Mouse (Mus musculus): ENCODE measurements around the gene Pik3cd. TPM values are rescaled to one million over a fixed set of nuclear protein-coding genes. Genes with fewer than 3 reads are reported as not detected.

The Pik3cd gene
- polyA plus RNA-seq, 1 experiment, result 88.3 TPM

GRCm38 (mm10) chr4:149645761-149646160 lies 56.6 kb downstream of the Pik3cd start:
- 87% methylated on average over 9 of the region's 9 CpGs for WGBS
- Histone ChIP-seq H3K4me3 (replicated peaks; ENCODE audit: control insufficient read depth, low read depth, low read length) (no peak overlapping the region), H3K27ac (ENCODE audit: control insufficient read depth, insufficient read depth, low read depth, low read length, poor library complexity) (no peak overlapping the region), H3K4me1 (ENCODE audit: control insufficient read depth, insufficient read depth, low read length) (peaks cover 6% of the 10 kb centered on the region)
- TF ChIP-seq CTCF (IDR thresholded peaks at IDR 0.05; ENCODE audit: control insufficient read depth, insufficient read depth, low read length), result no peak
- no peak for TF ChIP-seq POLR2A (IDR thresholded peaks at IDR 0.05; ENCODE audit: borderline replicate concordance, control insufficient read depth, low read depth, low read length)

- 62% methylated on average over 5 of the region's 5 CpGs for WGBS
- no peak for TF ChIP-seq CTCF (IDR thresholded peaks at IDR 0.05; ENCODE audit: control insufficient read depth, insufficient read depth, low read length)
- TF ChIP-seq POLR2A (IDR thresholded peaks at IDR 0.05; ENCODE audit: borderline replicate concordance, control insufficient read depth, low read depth, low read length), result no peak
- H3K4me1 ChIP-seq (ENCODE audit: control insufficient read depth, insufficient read depth, low read length), result peaks cover 3% of the 10 kb centered on the region; the same call in 1 of the 2 replicates
- no peak overlapping the region for H3K27ac ChIP-seq (ENCODE audit: control insufficient read depth, insufficient read depth, low read depth, low read length, poor library complexity)
- no peak overlapping the region for H3K4me3 ChIP-seq (replicated peaks; ENCODE audit: control insufficient read depth, low read depth, low read length)
Observed at GRCm38 (mm10) chr4:149641956-149642355, 60.4 kb downstream of the Pik3cd start.

- Histone ChIP-seq H3K4me3 (replicated peaks; ENCODE audit: control insufficient read depth, low read depth, low read length) (no peak overlapping the region), H3K27ac (ENCODE audit: control insufficient read depth, insufficient read depth, low read depth, low read length, poor library complexity) (no peak overlapping the region), H3K4me1 (ENCODE audit: control insufficient read depth, insufficient read depth, low read length) (peaks cover 3% of the 10 kb centered on the region; the same call in 1 of the 2 replicates)
- no peak for TF ChIP-seq POLR2A (IDR thresholded peaks at IDR 0.05; ENCODE audit: borderline replicate concordance, control insufficient read depth, low read depth, low read length)
- no peak for TF ChIP-seq CTCF (IDR thresholded peaks at IDR 0.05; ENCODE audit: control insufficient read depth, insufficient read depth, low read length)
- 59% methylated on average over 8 of the region's 8 CpGs for WGBS
Observed at GRCm38 (mm10) chr4:149641400-149641799, 61.0 kb downstream of the Pik3cd start.

- TF ChIP-seq POLR2A (IDR thresholded peaks at IDR 0.05; ENCODE audit: borderline replicate concordance, control insufficient read depth, low read depth, low read length), result no peak
- no peak for TF ChIP-seq CTCF (IDR thresholded peaks at IDR 0.05; ENCODE audit: control insufficient read depth, insufficient read depth, low read length)
- Histone ChIP-seq H3K4me1 (ENCODE audit: control insufficient read depth, insufficient read depth, low read length) (peaks cover 3% of the 10 kb centered on the region; the same call in 1 of the 2 replicates), H3K4me3 (replicated peaks; ENCODE audit: control insufficient read depth, low read depth, low read length) (no peak overlapping the region), H3K27ac (ENCODE audit: control insufficient read depth, insufficient read depth, low read depth, low read length, poor library complexity) (no peak overlapping the region)
- 80% methylated on average over 9 of the region's 9 CpGs for WGBS
Observed at GRCm38 (mm10) chr4:149640831-149641230, 61.5 kb downstream of the Pik3cd start.

GRCm38 (mm10) chr4:149637942-149638341 lies 64.4 kb downstream of the Pik3cd start:
- H3K27ac ChIP-seq (ENCODE audit: control insufficient read depth, insufficient read depth, low read depth, low read length, poor library complexity), result no peak overlapping the region
- WGBS, result 53% methylated on average over 7 of the region's 7 CpGs

GRCm38 (mm10) chr4:149635915-149636415 lies 66.4 kb downstream of the Pik3cd start:
- no peak overlapping the region for H3K27ac ChIP-seq (ENCODE audit: control insufficient read depth, insufficient read depth, low read depth, low read length, poor library complexity)
- H3K4me3 ChIP-seq (replicated peaks; ENCODE audit: control insufficient read depth, low read depth, low read length), result no peak overlapping the region
- H3K4me1 ChIP-seq (ENCODE audit: control insufficient read depth, insufficient read depth, low read length), result peaks cover 2% of the 10 kb centered on the region; the same call in 1 of the 2 replicates
- TF ChIP-seq POLR2A (IDR thresholded peaks at IDR 0.05; ENCODE audit: borderline replicate concordance, control insufficient read depth, low read depth, low read length) (no peak), CTCF (IDR thresholded peaks at IDR 0.05; ENCODE audit: control insufficient read depth, insufficient read depth, low read length) (no peak)
- 60% methylated on average over 8 of the region's 8 CpGs for WGBS

More at GRCm38 (mm10) chr4:149637942-149638341, 64.4 kb downstream of the Pik3cd start:
- TF ChIP-seq POLR2A (IDR thresholded peaks at IDR 0.05; ENCODE audit: borderline replicate concordance, control insufficient read depth, low read depth, low read length) (no peak), CTCF (IDR thresholded peaks at IDR 0.05; ENCODE audit: control insufficient read depth, insufficient read depth, low read length) (no peak)
- no peak overlapping the region for H3K4me3 ChIP-seq (replicated peaks; ENCODE audit: control insufficient read depth, low read depth, low read length)
- H3K4me1 ChIP-seq (ENCODE audit: control insufficient read depth, insufficient read depth, low read length), result peaks cover 3% of the 10 kb centered on the region; the same call in 1 of the 2 replicates

GRCm38 (mm10) chr4:149634966-149635365 lies 67.4 kb downstream of the Pik3cd start:
- Histone ChIP-seq H3K27ac (ENCODE audit: control insufficient read depth, insufficient read depth, low read depth, low read length, poor library complexity) (no peak overlapping the region), H3K4me1 (ENCODE audit: control insufficient read depth, insufficient read depth, low read length) (peaks cover 2% of the 10 kb centered on the region; the same call in 1 of the 2 replicates), H3K4me3 (replicated peaks; ENCODE audit: control insufficient read depth, low read depth, low read length) (no peak overlapping the region)
- WGBS, result 66% methylated on average over 11 of the region's 11 CpGs
- no peak for TF ChIP-seq POLR2A (IDR thresholded peaks at IDR 0.05; ENCODE audit: borderline replicate concordance, control insufficient read depth, low read depth, low read length)
- TF ChIP-seq CTCF (IDR thresholded peaks at IDR 0.05; ENCODE audit: control insufficient read depth, insufficient read depth, low read length), result no peak

- H3K4me3 ChIP-seq (replicated peaks; ENCODE audit: control insufficient read depth, low read depth, low read length), result no peak overlapping the region
- TF ChIP-seq CTCF (IDR thresholded peaks at IDR 0.05; ENCODE audit: control insufficient read depth, insufficient read depth, low read length) (no peak), POLR2A (IDR thresholded peaks at IDR 0.05; ENCODE audit: borderline replicate concordance, control insufficient read depth, low read depth, low read length) (no peak)
- whole genome bisulfite sequencing, result 54% methylated on average over 1 of the region's 1 CpGs
- H3K27ac ChIP-seq (ENCODE audit: control insufficient read depth, insufficient read depth, low read depth, low read length, poor library complexity), result no peak overlapping the region
- H3K4me1 ChIP-seq (ENCODE audit: control insufficient read depth, insufficient read depth, low read length), result peaks cover 2% of the 10 kb centered on the region; the same call in 1 of the 2 replicates
Observed at GRCm38 (mm10) chr4:149634157-149634556, 68.2 kb downstream of the Pik3cd start.
